In genomic region chr10:59947296-59948073, GRCm38 (mm10) we compare ENCODE assay signal across 9 mouse cellular contexts. TPM values are rescaled to one million over a fixed set of nuclear protein-coding genes. Genes with fewer than 3 reads are reported as not detected.
DNase-seq lines count a peak whose midpoint lies in the region; ATAC-seq and TF ChIP-seq lines count a peak whose summit lies in the region.
"Had no signal": no experiment of that assay in that cellular context is flagged by ENCODE, and none has a peak within 500 bp of the region (broad histone marks: within the 10 kb centered on the region; RNA-seq: fewer than 3 reads in every experiment).

No protein-coding gene starts in this region.

- H3K36me3 ChIP-seq in megakaryocyte, embryonic 14.5 days (replicated peaks; ENCODE audit: low read length), result peaks cover 27% of the 10 kb centered on the region
- no peaks in the 10 kb centered on the region for H3K36me3 ChIP-seq in embryonic facial prominence, embryonic 15.5 days
- H3K36me3 ChIP-seq in hindbrain, embryonic 13.5 days, result no peaks in the 10 kb centered on the region
- no peaks in the 10 kb centered on the region; the same call in 1 of the 2 replicates for H3K36me3 ChIP-seq in liver, embryonic 12.5 days

- WGBS in embryonic facial prominence, embryonic 15.5 days, result 53% methylated on average over 7 of the region's 7 CpGs
- 64% methylated on average over 7 of the region's 7 CpGs for WGBS in hindbrain, embryonic 13.5 days
- WGBS in olfactory bulb, adult 2 months, result 51% methylated on average over 7 of the region's 7 CpGs
- WGBS in liver, embryonic 12.5 days (ENCODE audit: insufficient replicate concordance), result 49% methylated on average over 7 of the region's 7 CpGs

- H3K27me3 ChIP-seq in megakaryocyte, embryonic 14.5 days (replicated peaks), result no peaks in the 10 kb centered on the region
- no peaks in the 10 kb centered on the region for H3K27me3 ChIP-seq in embryonic facial prominence, embryonic 15.5 days
- H3K27me3 ChIP-seq in hindbrain, embryonic 13.5 days, result no peaks in the 10 kb centered on the region
- H3K27me3 ChIP-seq in liver, embryonic 12.5 days (replicated peaks), result peaks cover 46% of the 10 kb centered on the region

- H3K4me1 ChIP-seq in megakaryocyte, embryonic 14.5 days, result peaks cover 84% of the 10 kb centered on the region
- H3K4me1 ChIP-seq in embryonic facial prominence, embryonic 15.5 days, result peaks cover 47% of the 10 kb centered on the region
- H3K4me1 ChIP-seq in hindbrain, embryonic 13.5 days (replicated peaks), result peaks cover 50% of the 10 kb centered on the region
- H3K4me1 ChIP-seq in olfactory bulb, adult 2 months (ENCODE audit: control insufficient read depth, insufficient read depth, low read length), result peaks cover 24% of the 10 kb centered on the region
- H3K4me1 ChIP-seq in liver, embryonic 12.5 days, result peaks cover 41% of the 10 kb centered on the region

- H3K4me2 ChIP-seq in embryonic facial prominence, embryonic 15.5 days (replicated peaks), result no peak overlapping the region
- H3K4me2 ChIP-seq in hindbrain, embryonic 13.5 days, result no peak overlapping the region
- no peak overlapping the region for H3K4me2 ChIP-seq in liver, embryonic 12.5 days

- H3K9me3 ChIP-seq in megakaryocyte, embryonic 14.5 days, result no peaks in the 10 kb centered on the region
- H3K9me3 ChIP-seq in embryonic facial prominence, embryonic 15.5 days (replicated peaks), result no peaks in the 10 kb centered on the region
- H3K9me3 ChIP-seq in hindbrain, embryonic 13.5 days, result no peaks in the 10 kb centered on the region
- no peaks in the 10 kb centered on the region for H3K9me3 ChIP-seq in liver, embryonic 12.5 days (replicated peaks)

- peak overlapping the region; percentile 97 for H3K27ac ChIP-seq in embryonic facial prominence, embryonic 15.5 days (replicated peaks)
- peak overlapping the region; percentile 55; the same call in 1 of the 2 replicates for H3K27ac ChIP-seq in hindbrain, embryonic 13.5 days
- peak overlapping the region; percentile 37 for H3K27ac ChIP-seq in olfactory bulb, adult 2 months (ENCODE audit: insufficient read depth, low read depth, low read length)
- H3K27ac ChIP-seq in liver, embryonic 12.5 days, result no peak overlapping the region

- no peak for TF ChIP-seq POLR2A in olfactory bulb, adult 2 months (IDR thresholded peaks at IDR 0.05; ENCODE audit: insufficient read depth, low read depth, low read length)

- no peak for TF ChIP-seq CTCF in olfactory bulb, adult 2 months (IDR thresholded peaks at IDR 0.05; ENCODE audit: insufficient read depth, low read depth, low read length)

- H3K4me3 ChIP-seq in megakaryocyte, embryonic 14.5 days (replicated peaks), result peak overlapping the region; percentile 93
- no peak overlapping the region for H3K4me3 ChIP-seq in embryonic facial prominence, embryonic 15.5 days (replicated peaks)
- H3K4me3 ChIP-seq in hindbrain, embryonic 13.5 days, result no peak overlapping the region
- H3K4me3 ChIP-seq in olfactory bulb, adult 2 months (ENCODE audit: insufficient read depth, low read depth, low read length), result no peak overlapping the region
- no peak overlapping the region for H3K4me3 ChIP-seq in liver, embryonic 12.5 days

- no peak overlapping the region for H3K9ac ChIP-seq in embryonic facial prominence, embryonic 15.5 days
- no peak overlapping the region for H3K9ac ChIP-seq in hindbrain, embryonic 13.5 days
- H3K9ac ChIP-seq in liver, embryonic 12.5 days, result no peak overlapping the region

- ATAC-seq in megakaryocyte, adult 5-6 weeks (ENCODE audit: poor library complexity, severe bottlenecking), result no peak
- no peak for ATAC-seq in embryonic facial prominence, embryonic 15.5 days (ENCODE audit: insufficient number of reproducible peaks, low FRiP score, low TSS enrichment, low read depth)
- no peak for ATAC-seq in hindbrain, embryonic 13.5 days (ENCODE audit: low FRiP score)
- ATAC-seq in liver, embryonic 12.5 days, result no peak
- ATAC-seq in megakaryocyte-erythroid progenitor cell, adult 5-6 weeks (replicated peaks; ENCODE audit: low FRiP score, low TSS enrichment, poor library complexity, severe bottlenecking), result no peak

- DNase-seq in right cerebral cortex, postnatal 14 days, result no peak
- DNase-seq: adrenal gland, postnatal 10 days had no signal

RNA-seq across cellular contexts. Expression of gene Ddit4, which starts 4.1 kb away (rescaled TPM):
- polyA plus RNA-seq in megakaryocyte, embryonic 14.5 days (2012; ENCODE audit: insufficient read depth, low replicate concordance), result 33.2 and 44.6 TPM in 2 replicates
- 2.2 and 2.4 TPM in 2 replicates for total RNA-seq in megakaryocyte, adult 5-6 weeks (2015)
- 0.94 and 1.2 TPM in 2 replicates for total RNA-seq in megakaryocyte, adult 5-6 weeks (2017)
- 83.3 and 89.1 TPM in 2 replicates for polyA plus RNA-seq in embryonic facial prominence, embryonic 15.5 days (2015; fragmentation: Nextera tagmentation; extraction: Ambion mirVana)
- 64.8 and 69.6 TPM in 2 replicates for polyA plus RNA-seq in hindbrain, embryonic 13.5 days (2015; fragmentation: Nextera tagmentation; extraction: Ambion mirVana)
- 264 TPM in 1 of 2 replicates, not detected in the other for polyA plus RNA-seq in olfactory bulb, adult 2 months (2012; ENCODE audit: insufficient read depth, insufficient read length, low replicate concordance, missing spikeins)
- polyA plus RNA-seq in liver, embryonic 12.5 days (2016; fragmentation: Nextera tagmentation; extraction: Ambion mirVana), result 5.4 and 6.9 TPM in 2 replicates
- 2.0 and 3.0 TPM in 2 replicates for total RNA-seq in megakaryocyte-erythroid progenitor cell, adult 5-6 weeks (2014; fragmentation: Nextera tagmentation)
- total RNA-seq in megakaryocyte-erythroid progenitor cell, adult 5-6 weeks (2017), result 2.0 and 4.4 TPM in 2 replicates

RNA-seq across cellular contexts. Expression of gene Ascc1, which starts 55.1 kb away (rescaled TPM):
- 126 and 233 TPM in 2 replicates for polyA plus RNA-seq in megakaryocyte, embryonic 14.5 days (2012; ENCODE audit: insufficient read depth, low replicate concordance)
- 25.7 and 29.9 TPM in 2 replicates for total RNA-seq in megakaryocyte, adult 5-6 weeks (2015)
- total RNA-seq in megakaryocyte, adult 5-6 weeks (2017), result 24.3 and 27.0 TPM in 2 replicates
- polyA plus RNA-seq in embryonic facial prominence, embryonic 15.5 days (2015; fragmentation: Nextera tagmentation; extraction: Ambion mirVana), result 44.1 and 47.8 TPM in 2 replicates
- polyA plus RNA-seq in hindbrain, embryonic 13.5 days (2015; fragmentation: Nextera tagmentation; extraction: Ambion mirVana), result 47.1 and 47.5 TPM in 2 replicates
- polyA plus RNA-seq in olfactory bulb, adult 2 months (2012; ENCODE audit: insufficient read depth, insufficient read length, low replicate concordance, missing spikeins), result not detected in 2 replicates
- polyA plus RNA-seq in liver, embryonic 12.5 days (2016; fragmentation: Nextera tagmentation; extraction: Ambion mirVana), result 22.6 and 23.4 TPM in 2 replicates
- 30.8 and 36.1 TPM in 2 replicates for total RNA-seq in megakaryocyte-erythroid progenitor cell, adult 5-6 weeks (2014; fragmentation: Nextera tagmentation)
- total RNA-seq in megakaryocyte-erythroid progenitor cell, adult 5-6 weeks (2017), result 34.3 and 34.7 TPM in 2 replicates

RNA-seq across cellular contexts. Expression of gene Anapc16, which starts 55.5 kb away (rescaled TPM):
- polyA plus RNA-seq in megakaryocyte, embryonic 14.5 days (2012; ENCODE audit: insufficient read depth, low replicate concordance), result 73.7 and 169 TPM in 2 replicates
- 45.9 and 57.2 TPM in 2 replicates for total RNA-seq in megakaryocyte, adult 5-6 weeks (2015)
- total RNA-seq in megakaryocyte, adult 5-6 weeks (2017), result 35.2 and 39.4 TPM in 2 replicates
- 107 and 113 TPM in 2 replicates for polyA plus RNA-seq in embryonic facial prominence, embryonic 15.5 days (2015; fragmentation: Nextera tagmentation; extraction: Ambion mirVana)
- polyA plus RNA-seq in hindbrain, embryonic 13.5 days (2015; fragmentation: Nextera tagmentation; extraction: Ambion mirVana), result 127 and 134 TPM in 2 replicates
- not detected in 2 replicates for polyA plus RNA-seq in olfactory bulb, adult 2 months (2012; ENCODE audit: insufficient read depth, insufficient read length, low replicate concordance, missing spikeins)
- polyA plus RNA-seq in liver, embryonic 12.5 days (2016; fragmentation: Nextera tagmentation; extraction: Ambion mirVana), result 55.3 and 63.1 TPM in 2 replicates
- 59.5 and 72.3 TPM in 2 replicates for total RNA-seq in megakaryocyte-erythroid progenitor cell, adult 5-6 weeks (2014; fragmentation: Nextera tagmentation)
- 42.1 and 43.2 TPM in 2 replicates for total RNA-seq in megakaryocyte-erythroid progenitor cell, adult 5-6 weeks (2017)

Comparison
In these comparisons a context has a peak if more than half of its experiments do, and no peak if none do; other contexts are left out.
1. RNA of gene Ascc1, which starts 55.1 kb away (polyA plus RNA-seq): 126 to 233 TPM in megakaryocyte, embryonic 14.5 days, 44.1 to 47.8 TPM in embryonic facial prominence, embryonic 15.5 days, 47.1 to 47.5 TPM in hindbrain, embryonic 13.5 days and 22.6 to 23.4 TPM in liver, embryonic 12.5 days; not detected in olfactory bulb, adult 2 months; every median in the first group is over 10 times any median in the second.